Mouse (Mus musculus): Measurements from ENCODE around the gene Calm5. TPM values are rescaled to one million over a fixed set of nuclear protein-coding genes. Genes with fewer than 3 reads are reported as not detected.
"Not testable (repeated sequence)": the region's sequence is repeated elsewhere in the genome, so short reads cannot be mapped to it uniquely, and the experiment has no call there.

The Calm5 gene
- polyA plus RNA-seq, 1 experiment = not detected

- H3K27ac ChIP-seq (replicated peaks; ENCODE audit: low read depth, low read length) = no peak overlapping the region
- H3K4me3 ChIP-seq (ENCODE audit: insufficient read depth, low read depth, low read length) = no peak overlapping the region
- H3K4me1 ChIP-seq (ENCODE audit: control insufficient read depth, insufficient read depth, insufficient read length, low read length) = peaks cover 5% of the 10 kb centered on the region; the same call in 1 of the 2 replicates
Measured at GRCm38 (mm10) chr13:3889111-3889510, 35.1 kb downstream of the Calm5 start.

- no peak overlapping the region for H3K27ac ChIP-seq (replicated peaks; ENCODE audit: low read depth, low read length)
- H3K4me3 ChIP-seq (ENCODE audit: insufficient read depth, low read depth, low read length) = no peak overlapping the region
Measured at GRCm38 (mm10) chr13:3890061-3890460, 36.1 kb downstream of the Calm5 start.

GRCm38 (mm10) chr13:3891479-3892087 lies 37.6 kb downstream of the Calm5 start:
- H3K4me1 ChIP-seq (ENCODE audit: control insufficient read depth, insufficient read depth, insufficient read length, low read length) = peaks cover 7% of the 10 kb centered on the region; the same call in 1 of the 2 replicates
- H3K4me3 ChIP-seq (ENCODE audit: insufficient read depth, low read depth, low read length) = peak overlapping the region; percentile 37
- no peak overlapping the region for H3K27ac ChIP-seq (replicated peaks; ENCODE audit: low read depth, low read length)

More at GRCm38 (mm10) chr13:3890061-3890460, 36.1 kb downstream of the Calm5 start:
- peaks cover 5% of the 10 kb centered on the region; the same call in 1 of the 2 replicates for H3K4me1 ChIP-seq (ENCODE audit: control insufficient read depth, insufficient read depth, insufficient read length, low read length)

GRCm38 (mm10) chr13:3892601-3893000 lies 38.6 kb downstream of the Calm5 start:
- peak overlapping the region; percentile 57 for H3K4me3 ChIP-seq (ENCODE audit: insufficient read depth, low read depth, low read length)
- H3K27ac ChIP-seq (replicated peaks; ENCODE audit: low read depth, low read length) = no peak overlapping the region
- peaks cover 7% of the 10 kb centered on the region; the same call in 1 of the 2 replicates for H3K4me1 ChIP-seq (ENCODE audit: control insufficient read depth, insufficient read depth, insufficient read length, low read length)

GRCm38 (mm10) chr13:3893126-3893734 lies 39.3 kb downstream of the Calm5 start:
- peak overlapping the region; percentile 95 for H3K4me3 ChIP-seq (ENCODE audit: insufficient read depth, low read depth, low read length)
- H3K27ac ChIP-seq (replicated peaks; ENCODE audit: low read depth, low read length) = peak overlapping the region; percentile 68; the same call in 1 of the 2 replicates
- H3K4me1 ChIP-seq (ENCODE audit: control insufficient read depth, insufficient read depth, insufficient read length, low read length) = peaks cover 7% of the 10 kb centered on the region; the same call in 1 of the 2 replicates

GRCm38 (mm10) chr13:3894549-3894948 lies 40.6 kb downstream of the Calm5 start:
- H3K4me1 ChIP-seq (ENCODE audit: control insufficient read depth, insufficient read depth, insufficient read length, low read length) = peaks cover 7% of the 10 kb centered on the region; the same call in 1 of the 2 replicates
- H3K27ac ChIP-seq (replicated peaks; ENCODE audit: low read depth, low read length) = no peak overlapping the region
- H3K4me3 ChIP-seq (ENCODE audit: insufficient read depth, low read depth, low read length) = no peak overlapping the region

GRCm38 (mm10) chr13:3895397-3895980 lies 41.5 kb downstream of the Calm5 start:
- peaks cover 7% of the 10 kb centered on the region; the same call in 1 of the 2 replicates for H3K4me1 ChIP-seq (ENCODE audit: control insufficient read depth, insufficient read depth, insufficient read length, low read length)
- no peak overlapping the region for H3K4me3 ChIP-seq (ENCODE audit: insufficient read depth, low read depth, low read length)
- 0 out of 2 replicates have a peak overlapping the region, but pooled peaks have one; percentile 13 for H3K27ac ChIP-seq (replicated peaks; ENCODE audit: low read depth, low read length)

GRCm38 (mm10) chr13:3896032-3896431 lies 42.1 kb downstream of the Calm5 start:
- Histone ChIP-seq H3K4me3 (ENCODE audit: insufficient read depth, low read depth, low read length) (no peak overlapping the region), H3K4me1 (ENCODE audit: control insufficient read depth, insufficient read depth, insufficient read length, low read length) (peaks cover 7% of the 10 kb centered on the region; the same call in 1 of the 2 replicates), H3K27ac (replicated peaks; ENCODE audit: low read depth, low read length) (no peak overlapping the region)

GRCm38 (mm10) chr13:3896913-3897312 lies 42.9 kb downstream of the Calm5 start:
- no peak overlapping the region for H3K4me3 ChIP-seq (ENCODE audit: insufficient read depth, low read depth, low read length)
- H3K4me1 ChIP-seq (ENCODE audit: control insufficient read depth, insufficient read depth, insufficient read length, low read length) = 0 out of 2 replicates have a peak, but pooled peaks cover 2% of the 10 kb centered on the region
- no peak overlapping the region for H3K27ac ChIP-seq (replicated peaks; ENCODE audit: low read depth, low read length)

- H3K27ac ChIP-seq (replicated peaks; ENCODE audit: low read depth, low read length); H3K4me1 ChIP-seq (ENCODE audit: control insufficient read depth, insufficient read depth, insufficient read length, low read length); H3K4me3 ChIP-seq (ENCODE audit: insufficient read depth, low read depth, low read length): not testable (repeated sequence)
Measured at GRCm38 (mm10) chr13:3898202-3898601, 44.2 kb downstream of the Calm5 start.

- H3K27ac ChIP-seq (replicated peaks; ENCODE audit: low read depth, low read length) = no peak overlapping the region
- no peak overlapping the region for H3K4me3 ChIP-seq (ENCODE audit: insufficient read depth, low read depth, low read length)
- 0 out of 2 replicates have a peak, but pooled peaks cover 2% of the 10 kb centered on the region for H3K4me1 ChIP-seq (ENCODE audit: control insufficient read depth, insufficient read depth, insufficient read length, low read length)
Measured at GRCm38 (mm10) chr13:3899301-3899700, 45.3 kb downstream of the Calm5 start.

Other genes with a start within 250 kb of the Calm5 start
- 4.7 and 6.2 TPM in 2 replicates for gene Fam208b, start 243.1 kb upstream of the Calm5 start, polyA plus RNA-seq (2012; ENCODE audit: insufficient read depth, insufficient read length, missing spikeins)
- 9.4 and 10.5 TPM in 2 replicates for gene Asb13, start 220.1 kb upstream of the Calm5 start, polyA plus RNA-seq (2012; ENCODE audit: insufficient read depth, insufficient read length, missing spikeins)
- not detected in 2 replicates for gene Calml3, start 49.9 kb upstream of the Calm5 start, polyA plus RNA-seq (2012; ENCODE audit: insufficient read depth, insufficient read length, missing spikeins)
- gene Calm4, start 16.4 kb upstream of the Calm5 start, polyA plus RNA-seq (2012; ENCODE audit: insufficient read depth, insufficient read length, missing spikeins) = not detected in 2 replicates
- gene Net1, start 64.0 kb downstream of the Calm5 start, polyA plus RNA-seq (2012; ENCODE audit: insufficient read depth, insufficient read length, missing spikeins) = 41.7 and 48.0 TPM in 2 replicates
- not detected in 2 replicates for gene Tubal3, start 64.1 kb downstream of the Calm5 start, polyA plus RNA-seq (2012; ENCODE audit: insufficient read depth, insufficient read length, missing spikeins)
- not detected in 2 replicates for gene Ucn3, start 91.2 kb downstream of the Calm5 start, polyA plus RNA-seq (2012; ENCODE audit: insufficient read depth, insufficient read length, missing spikeins)
- 0.96 and 1.3 TPM in 2 replicates for gene Akr1c14, start 194.8 kb downstream of the Calm5 start, polyA plus RNA-seq (2012; ENCODE audit: insufficient read depth, insufficient read length, missing spikeins)